Mouse (Mus musculus) testis, adult 2 months (tissue): Measurements from ENCODE around the gene Robo2.

Source experiments
- CTCF ChIP-seq: fragments of 200-500 bp; IDR thresholded peaks from 2 replicates; pipeline ENCODE4 v1.5.1; 2012; ENCODE audit warnings: low read depth, mild to moderate bottlenecking, inconsistent platforms, low read length, moderate library complexity; ENCODE audit not compliant: control insufficient read depth, insufficient read depth, insufficient replicate concordance
- POLR2A ChIP-seq: fragments of 200-500 bp; IDR thresholded peaks from 2 replicates; pipeline ENCODE4 v1.6.1; 2012; ENCODE audit warnings: low read depth, mild to moderate bottlenecking, inconsistent platforms, low read length, moderate library complexity; ENCODE audit not compliant: control insufficient read depth

GRCm38 (mm10) chr16:74234393-74235059 is 177.1 kb downstream of the Robo2 start:
- no peak for TF ChIP-seq POLR2A
- no peak for TF ChIP-seq CTCF
